Mouse (Mus musculus) thymus, adult 2 months (tissue): ENCODE measurements around the gene Rbpms2.

Experiments used
- CTCF ChIP-seq: fragments of 200-500 bp; IDR thresholded peaks from 2 replicates; pipeline ENCODE4 v1.5.1; 2012; ENCODE audit warnings: mild to moderate bottlenecking, control low read depth, low read length, moderate library complexity, borderline replicate concordance; ENCODE audit not compliant: control insufficient read depth, poor library complexity, insufficient read depth; ENCODE audit errors: extremely low read depth
- POLR2A ChIP-seq: fragments of 200-500 bp; IDR thresholded peaks from 2 replicates; pipeline ENCODE4 v1.6.1; 2012; ENCODE audit warnings: mild to moderate bottlenecking, low read length, control low read depth, moderate library complexity; ENCODE audit not compliant: control insufficient read depth, poor library complexity, insufficient read depth; ENCODE audit errors: extremely low read depth

GRCm38 (mm10) chr9:65619311-65619710 lies 10.1 kb upstream of the Rbpms2 start:
- TF ChIP-seq CTCF (no peak), POLR2A (no peak)
